Mouse (Mus musculus): Measurements from ENCODE around the gene Ttll4.

GRCm38 (mm10) chr1:74643524-74643923 is 18.0 kb upstream of the Ttll4 start:
- TF ChIP-seq GATA1 (IDR thresholded peaks at IDR 0.05; ENCODE audit: low read length) (no peak), TAL1 (IDR thresholded peaks at IDR 0.05; ENCODE audit: low read length) (no peak)
